Mouse (Mus musculus) spleen, embryonic (tissue): ENCODE measurements around the gene Eps15l1.

Experiments
- CTCF ChIA-PET: fragments of 350-600 bp; sonication (Branson Sonifier 250); formaldehyde crosslinking; loops from one replicate; lab custom pipeline; 2022; lab: Charles Lee

Eps15l1 gene

GRCm38 (mm10) chr8:72421362-72422335, at the start of gene Eps15l1:
Eps15l1 (minus strand) TSS chr8:72421460.
- CTCF ChIA-PET: interaction anchor here (0.7 kb wide), 1 partner anchor 44 kb away, joined by 6 read pairs; no protein-coding TSS in a partner anchor

- CTCF ChIA-PET: interaction anchor here (0.5 kb wide), 1 partner anchor 31 kb away, joined by 5 read pairs; no protein-coding TSS in a partner anchor
These were observed 49.4 kb upstream of the Eps15l1 start for GRCm38 (mm10) chr8:72470684-72471083.

- CTCF ChIA-PET: no interaction called here
These were observed 48.7 kb upstream of the Eps15l1 start for GRCm38 (mm10) chr8:72469984-72470383.

GRCm38 (mm10) chr8:72469243-72469642, 48.0 kb upstream of the Eps15l1 start:
- CTCF ChIA-PET: no interaction called here

DNA sequence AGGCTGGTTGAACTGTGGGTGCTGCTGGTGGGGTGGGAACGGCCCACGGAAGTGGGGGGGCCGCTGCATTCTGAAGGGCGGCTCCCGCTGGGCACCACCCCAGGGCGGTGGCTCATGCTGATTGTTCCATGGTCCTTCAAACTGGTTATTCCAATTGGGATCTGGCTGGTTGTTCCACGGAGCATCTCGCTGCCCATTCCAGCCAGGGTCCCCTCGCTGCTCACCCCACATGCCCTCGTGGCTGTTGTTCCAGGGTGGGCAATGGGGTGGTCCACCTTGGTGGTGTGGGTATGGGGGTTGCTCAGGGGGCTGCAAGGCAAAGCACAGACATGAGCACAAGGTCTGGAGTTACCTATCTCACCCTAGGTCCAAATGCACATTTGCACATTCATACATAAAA, 43.0 kb upstream of the Eps15l1 start:
- CTCF ChIA-PET: no interaction called here

DNA sequence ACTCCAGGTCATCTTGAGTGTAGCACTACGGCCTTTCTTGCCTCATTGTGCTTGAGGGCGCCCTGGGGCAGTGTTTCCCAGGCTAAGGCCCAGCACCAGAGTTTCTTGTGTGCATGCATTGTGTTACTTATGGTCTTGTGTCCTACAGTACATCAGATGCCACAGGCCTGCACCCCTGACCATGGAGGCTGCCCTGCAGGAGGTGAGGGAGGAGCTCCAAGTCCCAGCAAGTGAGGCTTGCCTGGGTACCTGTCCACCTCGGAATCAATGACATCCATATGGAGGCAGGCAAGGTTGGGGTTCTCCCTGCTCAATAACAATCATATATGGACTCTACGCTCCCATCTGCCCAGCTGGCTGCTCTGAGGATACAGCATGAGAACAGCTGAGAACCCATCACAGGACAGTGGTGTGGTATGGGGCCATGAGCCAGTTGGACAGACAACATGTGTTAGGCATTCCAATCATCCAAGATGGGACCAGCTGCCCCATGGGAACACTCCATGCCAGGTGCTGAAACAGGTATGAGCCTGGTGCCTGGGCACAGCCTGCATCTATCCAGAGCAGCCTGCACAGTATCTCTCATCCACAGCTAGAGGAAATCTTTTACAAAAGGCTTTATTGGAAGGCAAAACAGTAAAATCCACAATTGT, 38.7 kb upstream of the Eps15l1 start:
- CTCF ChIA-PET: no interaction called here

- CTCF ChIA-PET: no interaction called here
These were observed 37.2 kb upstream of the Eps15l1 start for GRCm38 (mm10) chr8:72458457-72458856.

DNA sequence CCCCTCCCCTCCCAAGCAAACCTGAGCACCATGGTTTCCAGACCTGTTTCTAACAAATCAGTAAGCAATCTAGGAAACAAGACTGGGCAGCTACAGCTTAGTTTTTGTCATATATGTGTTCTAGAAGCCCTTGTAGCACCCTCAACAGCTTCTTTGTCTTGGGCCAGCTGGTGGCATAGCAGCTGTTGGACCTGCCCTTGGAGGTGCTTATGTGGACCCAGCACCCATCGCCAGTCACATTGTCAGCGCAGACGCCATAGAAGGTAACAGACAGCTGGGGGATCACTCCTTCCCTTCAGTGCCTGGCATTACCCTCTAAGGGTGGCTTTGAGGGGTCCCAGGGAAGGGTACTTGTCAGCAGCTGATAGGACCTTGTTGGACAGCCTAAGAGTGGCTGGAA, 36.5 kb upstream of the Eps15l1 start:
- CTCF ChIA-PET: no interaction called here

- CTCF ChIA-PET: no interaction called here
These were observed 34.1 kb upstream of the Eps15l1 start for GRCm38 (mm10) chr8:72455317-72455716.

- CTCF ChIA-PET: no interaction called here
These were observed 32.6 kb upstream of the Eps15l1 start for GRCm38 (mm10) chr8:72453904-72454303.

GRCm38 (mm10) chr8:72451516-72451915, 30.3 kb upstream of the Eps15l1 start:
- CTCF ChIA-PET: interaction anchor here (0.6 kb wide), 1 partner anchor 15 kb away, joined by 3 read pairs; no protein-coding TSS in a partner anchor

- CTCF ChIA-PET: interaction anchor here (1.0 kb wide), 1 partner anchor 14 kb away, joined by 4 read pairs; no protein-coding TSS in a partner anchor
These were observed 23.8 kb upstream of the Eps15l1 start for GRCm38 (mm10) chr8:72445071-72445470.

DNA sequence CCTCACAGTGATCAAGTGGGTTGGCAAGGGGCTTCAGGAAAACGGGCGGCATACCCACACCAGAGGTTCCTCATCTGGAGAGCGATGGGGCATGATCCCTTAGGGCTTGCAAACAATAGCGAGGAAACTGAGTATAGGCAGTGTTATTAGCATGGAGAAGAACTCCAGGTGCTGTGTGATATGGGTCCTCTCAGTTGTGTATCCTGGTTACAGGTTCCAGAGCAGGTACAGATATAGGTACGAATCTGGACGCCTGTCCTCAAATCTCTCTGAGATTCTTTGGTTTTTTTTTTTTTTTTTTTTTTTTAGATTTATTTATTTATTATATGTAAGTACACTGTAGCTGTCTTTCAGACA, 22.7 kb upstream of the Eps15l1 start:
- CTCF ChIA-PET: interaction anchor here (0.7 kb wide), 1 partner anchor 89 kb away, joined by 12 read pairs; no protein-coding TSS in a partner anchor

GRCm38 (mm10) chr8:72443338-72443993, 22.2 kb upstream of the Eps15l1 start, which contains the start of the genes Calr3 and 1700030K09Rik:
Calr3 (minus strand) TSS chr8:72443870.
1700030K09Rik (plus strand) TSS chr8:72443880.
- CTCF ChIA-PET: no interaction called here

DNA sequence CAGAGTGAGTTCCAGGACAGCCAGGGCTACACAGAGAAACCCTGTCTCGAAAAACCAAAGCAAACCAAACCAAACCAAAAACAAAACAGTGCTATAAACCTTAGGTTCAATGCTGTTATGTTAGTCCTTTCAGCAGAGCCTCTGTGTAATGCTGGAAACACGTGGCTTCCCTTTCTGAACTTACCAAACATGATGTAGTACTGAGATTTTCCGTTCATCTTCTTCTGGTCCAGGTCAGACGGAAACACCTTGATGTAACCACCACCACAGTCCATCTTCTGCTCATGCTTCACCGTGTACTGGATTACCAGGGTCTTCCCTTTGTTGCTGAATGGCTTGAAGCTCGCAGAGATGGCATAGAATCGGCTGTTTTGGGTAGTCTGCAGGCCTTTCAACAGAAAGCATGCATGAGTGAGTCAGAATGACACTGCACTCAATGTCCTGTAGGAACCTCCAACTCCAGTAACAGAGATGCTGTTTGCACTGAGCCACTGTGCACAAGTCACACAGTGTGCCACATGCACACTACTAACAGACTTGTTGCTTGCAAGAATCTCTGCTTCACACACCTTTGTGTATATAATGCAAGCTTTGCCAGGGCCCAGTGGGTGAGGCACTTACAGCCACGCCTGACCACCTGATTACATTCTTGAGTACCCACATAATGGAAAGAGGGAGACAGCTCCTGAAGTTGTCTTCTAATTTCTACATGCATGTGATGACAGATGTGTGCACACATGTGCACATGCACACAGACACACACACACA, 17.2 kb upstream of the Eps15l1 start:
- CTCF ChIA-PET: no interaction called here

- CTCF ChIA-PET: no interaction called here
These were observed 13.7 kb upstream of the Eps15l1 start for GRCm38 (mm10) chr8:72434952-72435351.

- CTCF ChIA-PET: interaction anchor here (0.7 kb wide), 2 partner anchors 14 to 22 kb away, joined by 8 to 17 read pairs; no protein-coding TSS in a partner anchor
These were observed 8.4 kb upstream of the Eps15l1 start for GRCm38 (mm10) chr8:72429676-72430075.

DNA sequence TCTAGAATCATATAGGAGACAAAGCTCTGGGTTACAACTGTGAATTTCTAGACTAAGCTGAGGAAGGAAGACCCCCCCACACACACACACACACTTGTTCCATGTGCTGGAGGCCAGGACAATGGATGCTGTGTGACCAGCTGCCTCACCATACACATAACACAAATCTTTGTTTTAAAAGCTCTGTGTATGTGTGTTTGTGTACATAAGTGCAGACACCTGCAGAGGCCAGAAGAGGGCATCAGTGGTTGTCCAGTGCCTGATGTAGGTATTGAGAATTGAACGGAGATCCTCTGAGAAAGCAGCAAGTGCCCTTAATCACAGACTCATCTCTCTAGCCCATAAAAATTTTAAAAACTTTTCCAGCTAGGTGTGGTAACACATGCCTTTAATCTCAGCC, 1.7 kb upstream of the Eps15l1 start:
- CTCF ChIA-PET: interaction anchor here (0.6 to 0.9 kb wide), 2 partner anchors 126 to 149 kb away, joined by 3 to 9 read pairs; partner anchors contain the start of gene Tmem38a

GRCm38 (mm10) chr8:72420571-72421361, 494 bp downstream of the Eps15l1 start:
- CTCF ChIA-PET: interaction anchor here (0.6 kb wide), 1 partner anchor 128 kb away, joined by 3 read pairs; no protein-coding TSS in a partner anchor

GRCm38 (mm10) chr8:72418073-72418472, 3.2 kb downstream of the Eps15l1 start:
- CTCF ChIA-PET: no interaction called here
